Mouse (Mus musculus): ENCODE data around the gene Glb1l.

The Glb1l gene

DNA sequence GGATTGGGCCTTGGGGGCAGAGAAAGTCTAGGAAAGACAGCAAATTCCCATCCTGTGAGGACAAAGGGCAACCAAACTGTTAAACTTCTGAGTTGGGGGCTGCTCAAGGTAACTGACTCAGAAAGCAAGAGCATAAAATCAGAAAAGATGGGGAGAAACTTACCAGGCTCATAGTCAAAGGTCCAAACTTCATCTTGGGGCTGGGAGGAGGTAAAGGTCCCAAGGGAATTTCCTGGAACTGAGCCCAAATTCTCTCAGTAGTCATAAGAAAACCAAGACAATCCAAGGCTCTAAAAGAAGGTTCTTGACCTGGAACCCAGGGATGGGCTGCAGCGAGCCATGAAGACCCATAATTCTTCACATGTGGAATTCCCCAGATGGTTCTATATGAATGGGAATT, 9.4 kb downstream of the Glb1l start:
- DNase-seq (ENCODE audit: low read depth, low spot score): no peak

DNA sequence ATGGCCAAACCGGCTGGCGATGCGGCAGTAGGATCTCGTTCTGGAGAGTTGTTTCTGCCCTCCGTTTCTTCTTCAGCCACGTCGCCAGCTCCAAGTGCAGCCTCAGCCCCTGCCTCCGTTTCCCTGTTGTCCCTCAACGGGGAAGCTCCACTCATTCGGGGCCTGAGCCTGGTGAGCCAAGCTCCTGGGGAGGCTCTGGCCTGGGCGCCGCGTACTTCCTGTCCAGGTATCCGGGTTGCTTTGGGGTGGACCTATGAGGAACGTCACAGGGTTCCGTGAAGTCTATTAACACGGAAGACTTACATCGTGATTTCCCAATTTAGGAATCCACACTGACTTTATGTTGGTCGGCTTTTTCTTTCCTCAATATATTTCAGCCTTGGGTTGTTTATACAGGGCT, 18.2 kb downstream of the Glb1l start:
- no peak for DNase-seq (ENCODE audit: low read depth, low spot score)

DNA sequence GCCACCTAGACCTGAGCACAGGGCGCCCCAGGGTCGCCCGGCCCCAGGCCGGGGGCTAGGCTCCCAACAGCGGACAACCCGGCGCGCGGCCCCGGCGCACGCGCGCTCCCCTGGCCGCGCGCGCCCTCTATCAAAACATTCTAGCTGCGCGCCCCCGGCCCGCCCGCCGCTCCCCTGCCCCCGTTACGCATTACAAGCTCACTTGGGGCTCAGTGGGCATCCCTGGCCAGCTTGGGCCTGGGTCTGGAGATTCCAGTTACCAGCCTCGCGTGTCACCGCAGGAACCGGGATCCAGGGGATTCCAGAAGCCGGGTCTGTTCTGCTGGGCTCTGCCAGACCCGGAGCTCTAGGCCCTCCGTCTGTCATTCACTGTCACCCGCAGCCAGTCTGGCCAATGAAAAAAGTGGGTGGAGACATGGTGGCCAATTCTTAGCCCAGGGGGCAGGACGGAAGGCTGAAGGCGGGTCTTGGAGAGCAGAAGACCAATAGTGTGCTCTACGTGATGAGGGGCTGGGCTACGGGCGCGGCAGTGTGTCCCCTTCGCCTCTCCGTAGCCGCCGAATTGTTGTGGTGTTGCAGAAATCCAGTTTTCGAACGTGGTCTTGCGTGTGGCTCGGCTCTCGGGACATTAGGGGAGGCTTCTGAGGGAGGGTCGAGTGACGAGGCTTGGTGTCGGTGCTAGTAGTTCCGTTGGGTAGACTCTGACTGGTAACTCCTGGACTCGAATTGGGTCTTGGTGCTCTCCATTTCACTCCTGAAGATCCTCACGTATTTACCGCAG, 18.8 kb downstream of the Glb1l start, which contains the start of the genes Ankzf1 and Atg9a:
Gene Ankzf1 (plus strand): TSS at position 530 of the 781 bp plus-strand sequence.
Gene Atg9a (minus strand): TSS at position 575 of the 781 bp plus-strand sequence.
- DNase-seq (ENCODE audit: low read depth, low spot score): peak; percentile 98

DNA sequence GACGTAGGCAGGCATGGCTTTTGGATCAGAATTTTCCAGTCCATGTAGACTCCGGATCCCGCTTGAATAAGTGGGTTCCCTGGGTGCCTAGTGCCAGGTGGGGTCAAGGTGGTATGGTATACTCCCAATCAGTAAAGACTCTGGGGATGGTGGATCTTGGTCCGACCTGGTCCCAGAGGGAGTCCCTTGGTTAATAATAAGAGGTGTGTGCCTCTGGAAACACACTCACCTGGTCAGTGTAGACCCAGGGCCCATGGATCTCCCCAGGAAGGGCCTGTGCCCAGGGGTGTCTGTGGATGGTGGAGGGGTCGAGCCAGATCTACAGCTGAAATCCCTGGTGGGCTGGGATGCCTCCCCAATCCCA, 19.4 kb downstream of the Glb1l start:
- no peak for DNase-seq (ENCODE audit: low read depth, low spot score)

DNA sequence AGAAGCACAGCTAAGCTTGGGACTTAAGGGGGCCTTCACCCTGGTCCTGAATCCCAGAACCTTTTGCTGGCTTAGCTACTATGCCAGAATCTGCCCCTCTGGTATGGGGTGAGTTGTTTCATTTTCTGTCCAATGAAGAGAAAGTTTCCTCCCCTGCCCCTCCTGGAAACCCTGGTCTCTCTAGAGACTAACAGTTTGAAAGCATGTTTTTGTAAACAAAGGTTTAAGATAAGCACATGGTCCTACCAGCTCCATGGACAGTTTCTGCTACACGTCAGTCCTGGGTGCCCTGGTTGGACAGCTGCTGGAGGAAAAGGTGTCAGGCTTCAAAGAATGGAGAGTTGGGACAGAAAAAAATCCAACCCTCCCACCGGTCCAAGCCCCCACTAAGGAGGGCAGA, 20.0 kb downstream of the Glb1l start:
- no peak for DNase-seq (ENCODE audit: low read depth, low spot score)

DNA sequence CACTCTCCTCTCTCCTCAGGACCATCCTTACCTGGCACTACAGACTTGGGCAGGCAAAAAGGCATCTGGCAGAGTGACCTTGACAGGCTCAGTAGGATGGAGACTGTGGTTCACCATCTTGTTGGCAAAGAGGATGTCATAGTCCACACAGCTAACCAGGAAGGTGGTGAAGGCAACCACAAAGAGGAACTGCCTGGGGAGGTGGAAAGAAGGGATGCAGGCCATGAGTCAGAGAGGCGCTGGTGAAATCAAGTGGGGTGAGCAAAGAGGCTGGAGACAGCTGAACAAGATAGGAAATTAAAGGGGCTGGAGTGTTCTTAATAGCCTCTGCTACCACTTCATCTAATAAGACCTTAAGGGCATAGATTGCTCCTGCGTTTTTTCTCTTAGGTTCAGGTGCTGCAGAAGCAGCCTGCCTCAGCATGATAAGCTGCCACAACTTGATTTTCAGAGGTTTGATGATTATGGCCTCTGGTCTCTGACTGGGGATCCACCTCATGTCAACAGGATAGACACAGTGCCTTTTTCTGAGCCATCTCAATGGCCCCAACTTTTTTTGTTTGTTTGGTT, 22.6 kb downstream of the Glb1l start:
- no peak for DNase-seq (ENCODE audit: low read depth, low spot score)

DNA sequence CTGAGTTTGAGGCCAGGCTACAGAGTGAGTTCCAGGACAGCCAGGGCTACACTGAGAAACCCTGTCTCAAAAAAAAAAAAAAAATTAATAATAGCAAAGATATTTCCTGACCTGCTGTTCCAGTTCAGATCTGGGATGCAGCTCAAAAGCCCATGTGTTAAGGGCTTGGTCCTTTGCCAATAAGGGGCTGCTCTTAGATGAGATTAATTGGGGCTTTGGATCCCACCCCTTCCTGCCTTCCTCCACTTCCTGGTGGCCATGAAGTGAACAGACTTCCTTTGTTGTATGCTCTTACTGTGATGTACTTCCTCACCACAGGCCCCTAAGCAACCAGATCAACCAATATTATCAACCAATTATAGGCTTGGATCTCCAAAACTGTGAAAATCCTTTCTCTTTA, 23.5 kb downstream of the Glb1l start:
- DNase-seq (ENCODE audit: low read depth, low spot score): no peak

DNA sequence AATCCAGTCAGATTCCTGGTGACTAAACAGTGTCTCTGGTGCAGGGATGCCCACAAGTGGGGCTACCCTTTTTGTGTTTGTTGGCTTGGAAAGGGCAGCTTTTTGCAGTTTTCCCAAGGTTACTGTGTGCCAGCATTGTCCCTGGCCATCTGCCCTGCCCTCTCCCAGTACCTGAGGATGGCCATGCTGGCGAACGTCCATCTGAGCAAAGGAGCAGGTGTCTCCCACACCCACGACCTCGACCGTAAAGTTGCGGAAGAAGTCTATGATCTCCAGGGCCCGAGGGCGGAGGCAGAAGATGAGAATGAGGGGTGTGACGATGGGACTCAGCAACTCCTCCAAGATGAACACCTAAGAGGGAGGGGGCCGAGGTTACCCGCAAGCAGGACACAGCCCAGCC, 25.1 kb downstream of the Glb1l start:
- no peak for DNase-seq (ENCODE audit: low read depth, low spot score)

DNA sequence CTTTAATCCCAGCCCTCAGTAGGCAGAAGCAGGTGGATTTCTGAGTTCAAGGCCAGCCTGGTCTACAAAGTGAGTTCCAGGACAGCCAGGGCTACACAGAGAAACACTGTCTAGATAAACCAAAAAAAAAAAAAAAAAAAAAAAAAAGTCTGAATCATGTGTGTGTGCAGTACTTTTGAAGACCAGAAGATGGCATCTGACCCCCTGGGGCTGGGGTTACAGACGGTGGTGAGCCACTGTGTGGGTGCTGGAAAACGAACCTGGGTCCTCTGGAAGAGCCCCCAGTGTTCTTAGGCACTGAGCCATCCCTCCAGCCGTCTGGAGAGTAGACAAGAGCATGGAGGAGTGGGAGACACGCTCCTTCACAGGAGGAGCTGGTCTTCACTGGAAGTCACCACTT, 28.5 kb downstream of the Glb1l start:
- no peak for DNase-seq (ENCODE audit: low read depth, low spot score)

DNA sequence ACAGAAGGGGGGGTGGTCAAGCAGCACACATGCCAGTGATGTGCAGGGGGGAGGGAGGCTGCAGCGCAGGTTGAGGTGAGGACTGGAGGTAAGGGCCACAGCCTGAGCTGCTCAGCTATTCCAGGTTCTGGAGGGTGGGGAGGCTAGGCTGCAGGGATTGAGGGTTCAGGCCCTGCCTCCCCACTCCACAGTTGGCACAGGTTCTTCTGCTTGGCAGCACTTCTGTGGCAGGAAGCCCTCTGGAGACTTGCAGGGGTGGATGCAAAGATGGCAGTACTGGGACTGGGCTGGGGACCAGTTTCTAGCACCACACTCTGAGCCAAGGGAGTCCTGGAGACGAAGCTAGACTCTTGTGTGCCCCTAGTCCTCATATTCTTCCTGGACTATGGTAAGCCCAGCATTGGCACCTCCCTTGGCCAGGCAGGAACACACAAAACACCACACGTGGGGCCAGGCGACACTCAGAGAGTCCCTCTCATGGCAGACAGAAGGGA, 29.2 kb downstream of the Glb1l start:
- no peak for DNase-seq (ENCODE audit: low read depth, low spot score)

DNA sequence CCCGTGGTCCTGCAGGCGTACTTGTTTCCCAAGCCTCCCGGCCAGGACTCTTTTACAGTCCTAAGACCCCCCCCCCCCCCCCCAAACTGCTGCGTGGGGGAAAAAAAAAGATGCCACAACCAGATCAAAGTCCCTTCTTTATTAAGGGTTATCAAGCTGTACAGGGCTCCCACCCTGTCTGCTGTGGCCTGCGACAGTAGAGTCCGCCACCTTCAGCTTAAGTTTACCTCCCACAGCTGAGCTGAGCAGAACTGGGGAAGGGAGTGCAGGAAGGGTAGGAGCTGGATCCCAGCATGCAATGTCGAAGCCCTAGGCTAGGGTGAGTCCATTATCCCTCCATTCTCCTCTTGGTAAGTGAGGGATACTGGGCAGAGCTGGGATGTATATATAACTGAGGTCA, 29.9 kb downstream of the Glb1l start:
- DNase-seq (ENCODE audit: low read depth, low spot score): no peak

DNA sequence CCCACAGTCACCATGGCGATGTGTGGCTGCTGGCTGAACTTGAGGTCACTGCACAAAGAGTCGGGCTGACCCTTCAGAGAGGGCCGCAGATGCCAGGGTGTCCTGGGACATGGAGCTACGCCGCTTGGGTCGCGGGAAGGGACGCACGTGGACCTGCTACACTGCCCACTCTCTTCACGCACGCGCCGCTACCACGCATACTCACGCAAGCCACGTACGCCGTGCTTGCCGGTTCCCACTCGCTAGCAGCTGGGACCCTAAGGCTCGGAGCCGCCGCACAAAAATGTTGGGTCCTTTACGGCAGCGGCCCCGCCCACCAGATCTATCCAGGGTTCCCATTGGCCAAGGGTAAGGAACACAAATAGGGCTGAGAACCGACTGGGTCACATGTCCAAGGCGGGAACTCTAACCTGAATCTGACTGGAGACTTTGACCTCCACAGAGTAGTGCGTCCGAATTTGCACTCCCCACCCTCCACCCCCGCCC, 30.5 kb downstream of the Glb1l start, which contains the start of gene Abcb6:
Gene Abcb6 (minus strand): TSS at position 288 of the 486 bp plus-strand sequence.
- DNase-seq (ENCODE audit: low read depth, low spot score): peak; percentile 86

DNA sequence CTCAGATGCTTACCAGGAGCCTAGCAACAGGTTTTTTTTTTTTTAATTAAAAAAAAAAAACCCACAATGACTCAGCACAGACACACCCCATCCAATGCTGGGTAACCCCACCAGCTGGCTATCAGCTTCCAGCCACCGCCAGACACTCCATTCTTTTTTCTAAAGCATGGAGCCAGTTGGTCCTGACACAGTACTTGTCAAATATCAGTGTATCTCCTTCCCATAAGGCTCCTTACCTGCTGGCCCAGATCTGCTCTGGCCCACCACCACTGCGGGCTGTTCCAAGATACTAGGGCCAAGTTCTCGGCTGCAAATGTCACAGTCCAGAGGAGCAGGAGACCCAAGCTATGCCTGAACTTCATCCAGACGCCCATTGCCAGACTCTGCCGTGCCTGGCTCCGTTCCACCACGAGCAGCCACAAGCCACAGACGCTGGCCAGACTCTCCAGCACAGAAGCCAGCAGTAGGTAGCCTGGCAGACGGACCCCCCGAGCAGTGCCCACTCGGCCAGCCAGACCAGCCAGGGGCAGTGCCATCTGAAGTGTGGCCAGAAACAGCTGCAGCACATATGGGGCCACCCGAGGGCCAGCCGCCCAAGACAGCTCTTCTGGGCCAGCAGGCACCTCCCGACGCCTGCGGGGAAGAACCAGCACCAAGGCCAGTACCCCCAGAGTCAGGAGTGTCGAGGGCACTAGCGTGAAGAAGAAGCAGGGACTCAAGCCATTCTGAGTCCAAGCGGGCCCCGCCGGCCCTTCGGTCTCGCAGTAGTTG, 31.1 kb downstream of the Glb1l start:
- no peak for DNase-seq (ENCODE audit: low read depth, low spot score)

DNA sequence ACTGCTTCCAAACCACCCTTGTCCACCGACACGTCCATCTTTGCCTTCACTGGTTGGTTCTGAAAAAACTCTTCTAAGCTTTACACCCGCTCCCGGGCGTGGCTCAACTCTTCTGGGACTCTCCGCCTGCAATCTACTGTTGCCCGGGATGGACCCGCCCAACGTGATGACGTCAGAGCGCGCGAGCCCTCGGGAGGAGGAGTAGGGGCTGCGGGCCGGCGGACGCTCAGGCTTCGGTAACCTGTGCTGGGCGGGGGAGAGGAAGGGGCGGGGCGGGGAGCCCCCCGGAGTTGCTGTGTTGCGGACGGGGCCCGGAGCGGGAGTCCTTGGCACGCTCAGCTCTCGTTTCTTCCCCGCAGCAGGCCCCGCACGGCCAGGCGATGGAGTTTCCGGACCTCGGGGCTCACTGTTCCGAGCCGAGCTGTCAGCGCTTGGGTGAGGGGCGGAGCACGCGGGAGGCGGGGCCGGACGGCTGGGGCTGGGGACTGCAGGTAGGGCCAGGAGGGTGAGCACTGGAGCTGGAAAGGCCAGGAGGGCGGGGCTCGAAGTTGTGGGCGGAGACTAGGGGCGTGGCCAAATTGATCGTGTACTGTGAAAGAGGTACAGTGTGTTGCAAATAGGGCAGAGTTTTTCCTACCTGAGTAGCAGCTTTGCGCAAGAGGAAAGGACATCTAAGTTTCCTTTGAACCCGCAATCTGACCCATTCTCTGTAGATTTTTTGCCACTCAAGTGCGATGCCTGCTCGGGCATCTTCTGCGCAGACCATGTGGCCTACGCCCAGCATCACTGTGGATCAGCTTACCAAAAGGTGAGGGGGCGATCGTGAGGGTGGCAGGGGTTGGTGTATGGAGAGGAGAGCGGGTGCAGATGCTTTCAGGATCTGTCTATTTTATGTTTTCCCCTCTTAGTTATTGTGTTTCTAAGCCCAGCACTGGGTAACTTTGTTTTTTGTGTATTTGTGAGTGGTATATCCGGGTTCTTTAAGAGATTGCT, 41.8 kb downstream of the Glb1l start, which contains the start of gene Zfand2b:
Gene Zfand2b (plus strand): TSS at position 175 of the 993 bp plus-strand sequence.
- DNase-seq (ENCODE audit: low read depth, low spot score): peak; percentile 84

DNA sequence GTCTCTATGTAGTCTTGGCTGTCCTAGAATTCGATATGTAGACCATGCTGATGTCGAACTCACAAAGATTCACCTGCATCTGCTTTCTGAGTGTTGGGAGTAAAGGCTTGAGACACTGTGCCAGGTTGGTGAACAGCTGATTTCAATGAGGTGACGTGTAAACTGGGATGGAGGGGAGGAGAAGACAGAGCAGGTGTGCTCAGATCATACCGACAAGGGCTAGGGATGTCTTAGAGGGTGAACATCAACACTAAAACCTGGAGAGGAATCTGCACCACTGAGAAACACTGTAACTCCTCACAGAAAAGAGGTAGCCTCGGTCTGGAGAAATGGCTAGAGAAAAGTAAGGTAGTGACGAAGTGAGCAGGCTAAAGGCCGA, 42.5 kb downstream of the Glb1l start:
- DNase-seq (ENCODE audit: low read depth, low spot score): no peak

DNA sequence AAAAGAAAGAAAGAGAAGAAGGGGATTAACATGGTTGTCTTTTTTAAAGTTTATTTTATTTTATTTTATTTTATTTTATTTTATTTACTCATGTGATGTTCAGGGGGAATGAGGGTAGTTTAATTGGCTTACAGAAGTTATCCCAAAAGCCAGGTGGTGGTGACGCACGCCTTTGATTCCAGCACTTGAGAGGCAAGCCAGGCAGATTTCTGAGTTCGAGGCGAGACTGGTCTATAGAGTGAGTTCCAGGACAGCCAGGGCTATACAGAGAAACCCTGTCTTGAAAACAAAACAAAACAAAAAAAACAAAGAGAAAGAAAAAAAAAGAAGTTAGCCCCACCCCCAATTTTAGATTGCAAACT, 50.4 kb downstream of the Glb1l start:
- no peak for DNase-seq (ENCODE audit: low read depth, low spot score)

DNA sequence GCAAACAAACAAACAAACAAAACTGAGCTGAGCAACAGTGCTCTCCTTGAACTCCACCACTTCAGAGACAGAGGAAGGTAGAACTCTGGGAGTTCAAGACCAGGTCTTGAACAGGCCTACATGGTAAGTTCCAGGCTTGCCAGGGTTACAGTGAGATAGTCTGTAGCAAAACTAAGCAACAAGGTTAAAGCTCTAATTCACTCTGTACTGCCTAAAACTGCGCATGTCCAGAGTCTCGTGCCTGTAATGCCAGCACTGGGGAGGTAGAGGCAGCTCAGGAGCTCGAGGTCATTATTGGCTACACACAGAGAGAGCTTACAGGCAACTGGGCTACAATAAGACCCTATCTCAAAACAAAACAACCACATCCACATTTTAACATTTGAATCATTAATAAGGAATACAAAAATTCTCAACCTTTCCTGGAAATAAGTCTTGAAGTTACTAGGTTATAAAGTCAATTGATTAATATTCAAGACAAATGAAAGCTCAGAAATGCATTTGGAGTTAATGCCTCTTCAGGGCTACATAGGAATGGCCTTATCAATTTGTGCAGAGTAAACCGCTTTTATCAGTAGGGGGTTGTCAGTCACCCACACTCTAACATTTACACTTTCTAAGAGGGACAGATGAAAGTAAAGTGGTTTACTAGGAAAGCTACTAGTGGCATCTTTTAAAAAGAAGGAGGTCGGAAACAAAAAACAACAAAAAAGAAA, 50.9 kb downstream of the Glb1l start:
- DNase-seq (ENCODE audit: low read depth, low spot score): no peak

DNA sequence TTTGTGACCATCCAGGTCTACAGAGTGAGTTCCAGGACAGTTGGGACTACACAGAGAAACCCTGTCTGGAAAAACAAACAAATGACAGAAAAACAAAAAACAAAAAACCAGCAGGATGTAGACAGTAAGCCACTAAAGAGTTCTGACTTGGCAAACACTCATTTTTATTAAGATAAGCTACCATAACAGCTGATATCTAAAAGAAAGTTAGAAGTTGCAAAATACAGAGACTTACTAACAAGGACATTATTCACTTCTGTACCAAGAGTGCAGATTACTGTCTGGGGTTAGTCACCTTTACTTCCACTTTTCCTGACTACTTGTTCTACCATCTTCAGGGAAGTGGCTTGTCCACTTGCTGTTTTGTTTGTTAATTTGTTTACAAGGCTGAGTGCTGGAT, 51.6 kb downstream of the Glb1l start:
- no peak for DNase-seq (ENCODE audit: low read depth, low spot score)

DNA sequence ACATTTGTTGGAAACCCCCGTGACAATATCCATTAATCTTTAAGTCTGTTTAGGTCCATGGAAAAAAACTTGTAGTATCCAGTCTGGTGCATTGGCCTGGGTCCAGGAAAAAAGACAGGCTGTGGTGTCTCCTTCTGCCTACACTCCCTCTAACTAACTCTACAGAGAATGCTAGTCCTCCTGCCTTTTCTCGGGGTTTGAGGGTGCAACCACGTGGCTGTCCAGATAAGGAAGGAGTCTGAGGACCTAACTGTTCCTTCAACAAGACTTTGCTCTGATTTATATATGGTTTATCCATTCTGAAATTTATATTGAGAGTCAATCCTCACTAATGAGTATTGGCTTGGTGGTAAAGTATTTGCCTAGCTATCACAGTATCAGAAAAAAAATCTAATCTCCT, 54.8 kb downstream of the Glb1l start:
- no peak for DNase-seq (ENCODE audit: low read depth, low spot score)

DNA sequence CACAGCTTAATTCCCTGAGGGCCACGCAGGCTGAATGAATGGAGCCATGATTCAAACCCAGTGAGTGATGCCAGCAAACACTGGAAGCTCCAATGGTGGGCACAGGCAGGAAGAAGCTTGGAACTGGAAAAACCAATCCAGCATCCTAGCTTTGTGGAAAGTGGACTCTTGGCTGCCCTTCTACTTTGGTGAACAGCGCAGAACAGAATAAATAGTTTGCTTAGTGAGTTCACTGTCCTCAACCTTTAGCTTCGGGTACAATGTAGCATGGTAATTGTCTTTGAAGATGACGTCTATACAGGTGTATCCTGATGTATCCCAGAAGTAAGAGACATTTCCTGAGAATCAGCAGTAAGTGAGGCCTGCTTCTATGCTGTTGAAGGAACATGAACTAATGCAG, 61.9 kb downstream of the Glb1l start:
- no peak for DNase-seq (ENCODE audit: low read depth, low spot score)
